Mouse (Mus musculus) CH12.LX (cell line): ENCODE measurements at regions not wholly inside any gene's neighbourhood (a gene's known extent, or its start where the extent isn't known, plus 50 kb on each side); places are given as distances from the start of the nearest gene placed in this dataset.
A peak's percentile ranks its signal among the peaks of the same experiment; 100 is the strongest.

Experiments
- DNase-seq: peaks from one replicate; pipeline ENCODE4 v3.0.0-alpha.2; 2013; ENCODE audit errors: extremely low read depth
- H3K27ac ChIP-seq: 2 replicates; pipeline ENCODE4 v1.5.1; 2012; ENCODE audit warnings: low read depth, mild to moderate bottlenecking, control low read depth, moderate library complexity; ENCODE audit not compliant: insufficient read depth
- H3K27me3 ChIP-seq: replicated peaks from 2 replicates; pipeline ENCODE3; 2012; ENCODE audit warnings: inconsistent platforms
- H3K36me3 ChIP-seq, 2 experiments: replicated peaks in 1 of 2; 2 replicates each; pipeline versions ENCODE3 to v1.6.1; 2012; ENCODE audit warnings: inconsistent platforms in 1 of 2, low read length in 1 of 2, mild to moderate bottlenecking in 1 of 2, mixed read lengths in 1 of 2, moderate library complexity in 1 of 2; ENCODE audit not compliant: control insufficient read depth in 1 of 2, insufficient read depth in 1 of 2
- H3K4me1 ChIP-seq, 2 experiments: 2 replicates each; pipeline ENCODE4 v1.6.1; 2012; ENCODE audit warnings: inconsistent platforms in 1 of 2, moderate library complexity in 1 of 2; ENCODE audit not compliant: insufficient read depth in 2 of 2, control insufficient read depth in 1 of 2
- H3K4me2 ChIP-seq: 2 replicates; pipeline ENCODE4 v1.6.1; 2012; ENCODE audit warnings: low read depth, mild to moderate bottlenecking, control low read depth; ENCODE audit not compliant: poor library complexity, insufficient read depth, severe bottlenecking
- H3K4me3 ChIP-seq, 3 experiments: fragments of 150-350 bp in 1 of 3; sonication (generic) in 1 of 3; replicated peaks in 1 of 3; 2 replicates each; pipeline versions ENCODE3 to v1.5.1; 2011 to 2012; ENCODE audit warnings: low read depth in 2 of 3, low read length in 2 of 3, mild to moderate bottlenecking in 2 of 3, moderate library complexity in 2 of 3, control low read depth in 1 of 3, improper control_type of control experiment in 1 of 3, inconsistent platforms in 1 of 3, mixed read lengths in 1 of 3; ENCODE audit not compliant: poor library complexity in 1 of 3
- H3K79me2 ChIP-seq: replicated peaks from 2 replicates; pipeline ENCODE4 v1.6.1; 2012; ENCODE audit warnings: mild to moderate bottlenecking, moderate library complexity; ENCODE audit not compliant: control insufficient read depth, poor library complexity, insufficient read depth, severe bottlenecking; ENCODE audit errors: extremely low read depth
- H3K9ac ChIP-seq: 2 replicates; pipeline ENCODE4 v1.6.1; 2012; ENCODE audit warnings: low read depth, mild to moderate bottlenecking, control low read depth, moderate library complexity; ENCODE audit not compliant: insufficient read depth
- H3K9me3 ChIP-seq: replicated peaks from 2 replicates; pipeline ENCODE3; 2012; ENCODE audit warnings: low read length, inconsistent platforms, mixed read lengths
- BHLHE40 ChIP-seq: IDR thresholded peaks from 2 replicates; pipeline ENCODE4 v1.6.1; 2011; ENCODE audit warnings: mild to moderate bottlenecking, low read depth, low read length, improper control_type of control experiment
- CHD2 ChIP-seq: IDR thresholded peaks from 2 replicates; pipeline ENCODE4 v1.6.1; 2011; ENCODE audit warnings: low read length, improper control_type of control experiment
- CTCF ChIP-seq, 2 experiments: IDR thresholded peaks in 1 of 2; conservative IDR thresholded peaks in 1 of 2; 2 replicates each; pipeline ENCODE4 v1.5.1; 2011 to 2012; ENCODE audit warnings: low read depth in 2 of 2, low read length in 2 of 2, improper control_type of control experiment in 1 of 2, inconsistent platforms in 1 of 2, mild to moderate bottlenecking in 1 of 2, moderate library complexity in 1 of 2
- EP300 ChIP-seq: IDR thresholded peaks from 2 replicates; pipeline ENCODE4 v1.6.1; 2011; ENCODE audit warnings: low read length, improper control_type of control experiment
- IRF4 ChIP-seq: IDR thresholded peaks from 2 replicates; pipeline ENCODE4 v1.6.1; 2014; ENCODE audit warnings: low read depth, mild to moderate bottlenecking, inconsistent platforms, low read length, improper control_type of control experiment
- JUN ChIP-seq: IDR thresholded peaks from 2 replicates; pipeline ENCODE4 v1.6.1; 2011; ENCODE audit warnings: low read depth, mild to moderate bottlenecking, low read length, improper control_type of control experiment, moderate library complexity; ENCODE audit not compliant: insufficient read depth
- MAFK ChIP-seq: IDR thresholded peaks from 2 replicates; pipeline ENCODE4 v1.6.1; 2011; ENCODE audit warnings: low read length, improper control_type of control experiment; ENCODE audit not compliant: insufficient replicate concordance
- MAX ChIP-seq: IDR thresholded peaks from 2 replicates; pipeline ENCODE4 v1.6.1; 2011; ENCODE audit warnings: low read length, improper control_type of control experiment
- MEF2A ChIP-seq: IDR thresholded peaks from 2 replicates; pipeline ENCODE4 v1.6.1; 2014; ENCODE audit warnings: low read depth, mild to moderate bottlenecking, inconsistent platforms, low read length, improper control_type of control experiment, borderline replicate concordance
- RAD21 ChIP-seq: IDR thresholded peaks from 2 replicates; pipeline ENCODE4 v1.6.1; 2011; ENCODE audit warnings: low read depth, mild to moderate bottlenecking, low read length, improper control_type of control experiment, moderate library complexity
- RCOR1 ChIP-seq: conservative IDR thresholded peaks from 2 replicates; pipeline ENCODE4 v1.6.1; 2012; ENCODE audit warnings: low read depth, mild to moderate bottlenecking, inconsistent platforms, low read length, improper control_type of control experiment
- SIN3A ChIP-seq: IDR thresholded peaks from 2 replicates; pipeline ENCODE4 v1.6.1; 2012; ENCODE audit warnings: low read length, improper control_type of control experiment, inconsistent platforms
- SMC3 ChIP-seq: IDR thresholded peaks from 2 replicates; pipeline ENCODE4 v1.6.1; 2011; ENCODE audit warnings: low read depth, low read length, improper control_type of control experiment
- TBP ChIP-seq: conservative IDR thresholded peaks from 2 replicates; pipeline ENCODE4 v1.6.1; 2011; ENCODE audit warnings: low read depth, low read length, improper control_type of control experiment
- UBTF ChIP-seq: IDR thresholded peaks from 2 replicates; pipeline ENCODE4 v1.6.1; 2012; ENCODE audit warnings: low read depth, mild to moderate bottlenecking, inconsistent platforms, low read length, improper control_type of control experiment, moderate library complexity
- ZC3H11A ChIP-seq: IDR thresholded peaks from 2 replicates; pipeline ENCODE4 v1.6.1; 2012; ENCODE audit warnings: low read depth, mild to moderate bottlenecking, inconsistent platforms, low read length, improper control_type of control experiment
- ZMIZ1 ChIP-seq: IDR thresholded peaks from 2 replicates; pipeline ENCODE4 v1.6.1; 2012; ENCODE audit warnings: low read depth, mild to moderate bottlenecking, inconsistent platforms, low read length, improper control_type of control experiment
- dilution Hi-C: fragments of 300-500 bp; cut with MboI; formaldehyde crosslinking; loops from 2 replicates; pipeline ENCODE4 v1.14.3; 2020; ENCODE audit warnings: low sequenced_read_pairs; ENCODE audit not compliant: extremely low pct_unique_long_range_greater_than_20kb, extremely low pct_ligation_motif_present
- in situ Hi-C: fragments of 300-500 bp; cut with MboI; formaldehyde crosslinking; loops from 3 replicates; pipeline ENCODE4 v1.14.3; 2019; ENCODE audit warnings: low sequenced_read_pairs, low pct_ligation_motif_present, low pct_unique_long_range_greater_than_20kb, mixed read lengths

DNA sequence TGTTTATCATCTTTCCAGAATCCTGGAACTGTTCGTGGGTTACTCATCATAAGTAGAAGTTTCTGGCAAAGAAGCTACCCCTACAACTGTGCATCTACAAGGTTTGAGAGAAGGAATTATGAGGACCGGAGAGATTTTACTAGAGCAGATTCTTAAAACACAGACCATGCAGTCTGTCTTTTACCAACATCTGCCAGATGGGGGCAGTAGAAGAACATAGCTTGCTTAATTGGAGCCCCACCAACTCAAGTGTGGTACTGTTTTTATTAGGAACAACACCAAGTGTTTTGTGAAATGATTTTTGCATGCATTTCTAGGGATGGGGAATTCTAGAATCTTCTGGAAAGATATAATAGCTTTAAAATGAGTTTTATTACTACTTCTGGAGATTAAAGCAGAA is 110.6 kb upstream of the Ccng1 start:
- H3K9me3 ChIP-seq, result no peaks in the 10 kb centered on the region
- H3K79me2 ChIP-seq, result no peaks in the 10 kb centered on the region
- no peak overlapping the region for H3K9ac ChIP-seq
- DNase-seq, result peak; percentile 75
- no peak overlapping the region for H3K4me2 ChIP-seq
- H3K27me3 ChIP-seq, result no peaks in the 10 kb centered on the region
- no peaks in the 10 kb centered on the region for H3K4me1 ChIP-seq
- TF ChIP-seq RAD21 (peak; percentile 95), SMC3 (peak; percentile 67), MAX (no peak), RCOR1 (no peak), ZC3H11A (no peak), CTCF (conservative IDR thresholded peaks at IDR 0.05 in 1 of 2, IDR thresholded peaks at IDR 0.05 in 1 of 2; ENCODE audit: low read depth in 2 of 2, low read length in 2 of 2) (peak; percentile 62 to 90), SIN3A (no peak), IRF4 (no peak)
- no peak overlapping the region for H3K4me3 ChIP-seq
- H3K27ac ChIP-seq, result no peak overlapping the region
- dilution Hi-C loops, result no loop called here
- in situ Hi-C loops, result no loop called here
- H3K36me3 ChIP-seq, result no peaks in the 10 kb centered on the region

- Histone ChIP-seq H3K79me2 (no peaks in the 10 kb centered on the region), H3K27me3 (no peaks in the 10 kb centered on the region), H3K4me2 (no peak overlapping the region)
- no peak for TF ChIP-seq EP300
- no peak for TF ChIP-seq MEF2A
- TF ChIP-seq JUN, result no peak
- TF ChIP-seq ZC3H11A, result no peak
- TF ChIP-seq MAFK, result no peak
- no peak for TF ChIP-seq SIN3A
- no peak for TF ChIP-seq BHLHE40
- no peak for TF ChIP-seq TBP
- no peak for TF ChIP-seq RCOR1
- no peak for TF ChIP-seq CHD2
- no peak for TF ChIP-seq UBTF
- no peak for TF ChIP-seq ZMIZ1
- TF ChIP-seq, all 38 proteins: peak for 0
- in situ Hi-C loops, result no loop called here
- Histone ChIP-seq H3K4me1 (peaks cover 0 to 9% of the 10 kb centered on the region in 2 experiments; a peak in 2 of 4 replicates), H3K36me3 (no peaks in the 10 kb centered on the region), H3K9ac (no peak overlapping the region), H3K27ac (no peak overlapping the region), H3K4me3 (no peak overlapping the region), H3K9me3 (no peaks in the 10 kb centered on the region)
- dilution Hi-C loops, result no loop called here
- DNase-seq, result no peak
Observed at GRCm38 (mm10) chr11:40851361-40851760, 96.2 kb upstream of the Ccng1 start.
